Mouse (Mus musculus): ENCODE results near the gene Unc5c. TPM values are rescaled to one million over a fixed set of nuclear protein-coding genes. Genes with fewer than 3 reads are reported as not detected.

Gene Unc5c
- total RNA-seq, 2 experiments from 2014 or later = not detected

GRCm38 (mm10) chr3:141503331-141503730 is 38.3 kb downstream of the Unc5c start:
- peak; percentile 92 for ATAC-seq (replicated peaks; ENCODE audit: poor library complexity)

- no peak for ATAC-seq (replicated peaks; ENCODE audit: poor library complexity)
Measured at GRCm38 (mm10) chr3:141509772-141510171, 44.8 kb downstream of the Unc5c start.

GRCm38 (mm10) chr3:141511253-141512038 is 46.4 kb downstream of the Unc5c start:
- peak; percentile 95 for ATAC-seq (replicated peaks; ENCODE audit: poor library complexity)

GRCm38 (mm10) chr3:141528751-141529150 is 63.7 kb downstream of the Unc5c start:
- ATAC-seq (replicated peaks; ENCODE audit: poor library complexity) = no peak

- ATAC-seq (replicated peaks; ENCODE audit: poor library complexity) = peak; percentile 71
Measured at GRCm38 (mm10) chr3:141529599-141529998, 64.6 kb downstream of the Unc5c start.

- no peak for ATAC-seq (replicated peaks; ENCODE audit: poor library complexity)
Measured at GRCm38 (mm10) chr3:141533861-141534260, 68.8 kb downstream of the Unc5c start.

GRCm38 (mm10) chr3:141536857-141537256 is 71.8 kb downstream of the Unc5c start:
- no peak for ATAC-seq (replicated peaks; ENCODE audit: poor library complexity)

GRCm38 (mm10) chr3:141538120-141538519 is 73.1 kb downstream of the Unc5c start:
- peak; percentile 89 for ATAC-seq (replicated peaks; ENCODE audit: poor library complexity)

GRCm38 (mm10) chr3:141540749-141541148 is 75.7 kb downstream of the Unc5c start:
- ATAC-seq (replicated peaks; ENCODE audit: poor library complexity) = no peak

GRCm38 (mm10) chr3:141547341-141547814 is 82.4 kb downstream of the Unc5c start:
- ATAC-seq (replicated peaks; ENCODE audit: poor library complexity) = no peak

- no peak for ATAC-seq (replicated peaks; ENCODE audit: poor library complexity)
Measured at GRCm38 (mm10) chr3:141549661-141550060, 84.6 kb downstream of the Unc5c start.

GRCm38 (mm10) chr3:141552960-141553359 is 87.9 kb downstream of the Unc5c start:
- peak; percentile 95 for ATAC-seq (replicated peaks; ENCODE audit: poor library complexity)

- no peak for ATAC-seq (replicated peaks; ENCODE audit: poor library complexity)
Measured at GRCm38 (mm10) chr3:141557072-141557471, 92.1 kb downstream of the Unc5c start.

- no peak for ATAC-seq (replicated peaks; ENCODE audit: poor library complexity)
Measured at GRCm38 (mm10) chr3:141575076-141575688, 110.2 kb downstream of the Unc5c start.

- no peak for ATAC-seq (replicated peaks; ENCODE audit: poor library complexity)
Measured at GRCm38 (mm10) chr3:141577382-141577781, 112.4 kb downstream of the Unc5c start.

- ATAC-seq (replicated peaks; ENCODE audit: poor library complexity) = 0 out of 2 replicates have a peak, but pooled peaks have one; percentile 11
Measured at GRCm38 (mm10) chr3:141581190-141581891, 116.3 kb downstream of the Unc5c start.

- ATAC-seq (replicated peaks; ENCODE audit: poor library complexity) = no peak
Measured at GRCm38 (mm10) chr3:141581892-141582214, 116.8 kb downstream of the Unc5c start.

- ATAC-seq (replicated peaks; ENCODE audit: poor library complexity) = peak; percentile 55; the same call in 1 of the 2 replicates
Measured at GRCm38 (mm10) chr3:141583180-141583579, 118.2 kb downstream of the Unc5c start.

GRCm38 (mm10) chr3:141589392-141590012 is 124.5 kb downstream of the Unc5c start:
- no peak for ATAC-seq (replicated peaks; ENCODE audit: poor library complexity)

GRCm38 (mm10) chr3:141593249-141593648 is 128.2 kb downstream of the Unc5c start:
- no peak for ATAC-seq (replicated peaks; ENCODE audit: poor library complexity)

- ATAC-seq (replicated peaks; ENCODE audit: poor library complexity) = no peak
Measured at GRCm38 (mm10) chr3:141594120-141594519, 129.1 kb downstream of the Unc5c start.

All from megakaryocyte progenitor cell, adult 5-6 weeks (primary cell).